In the genomic region with DNA sequence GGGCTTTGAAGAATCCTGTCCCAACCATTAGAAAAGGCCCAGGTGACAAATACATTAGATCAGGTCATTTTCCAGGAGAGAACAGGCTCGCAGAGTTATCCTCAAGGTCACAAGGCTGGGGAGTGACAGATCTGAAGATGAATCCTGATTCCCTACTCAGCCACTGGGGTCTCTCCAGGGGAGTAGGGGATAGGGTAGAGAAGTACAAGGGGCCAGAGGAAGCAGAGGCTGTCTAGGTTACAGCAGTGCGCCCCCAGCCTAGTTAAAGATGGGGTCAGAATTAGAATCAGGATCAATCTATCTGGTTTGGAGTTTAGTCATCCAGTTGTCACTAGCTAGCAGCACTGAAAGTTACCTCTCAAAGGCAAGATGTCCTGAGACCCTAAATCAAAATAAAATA, we compare ENCODE assay signal across 10 mouse cellular contexts. TPM values are rescaled to one million over a fixed set of nuclear protein-coding genes. Genes with fewer than 3 reads are reported as not detected.
DNase-seq lines count a peak whose midpoint lies in the region; ATAC-seq and TF ChIP-seq lines count a peak whose summit lies in the region.
"Had no signal": no experiment of that assay in that cellular context is flagged by ENCODE, and none has a peak within 500 bp of the region (broad histone marks: within the 10 kb centered on the region; RNA-seq: fewer than 3 reads in every experiment).

No protein-coding gene starts in this region.

- H3K36me3 ChIP-seq in liver, embryonic 11.5 days (ENCODE audit: control insufficient read depth, insufficient read depth, low read length), result no peaks in the 10 kb centered on the region
- H3K36me3 ChIP-seq in liver, postnatal 0 days (replicated peaks; ENCODE audit: insufficient read depth, low read length), result no peaks in the 10 kb centered on the region
- H3K36me3 ChIP-seq in forebrain, embryonic 15.5 days, result no peaks in the 10 kb centered on the region
- H3K36me3 ChIP-seq in limb, embryonic 11.5 days (ENCODE audit: control insufficient read depth, insufficient read depth, low read length), result no peaks in the 10 kb centered on the region
- H3K36me3 ChIP-seq in neural tube, embryonic 15.5 days, result no peaks in the 10 kb centered on the region

- H3K4me1 ChIP-seq in liver, embryonic 11.5 days (replicated peaks; ENCODE audit: control insufficient read depth, insufficient read depth, low read length), result peaks cover 3% of the 10 kb centered on the region; the same call in 1 of the 2 replicates
- H3K4me1 ChIP-seq in liver, postnatal 0 days (ENCODE audit: insufficient read depth), result no peaks in the 10 kb centered on the region
- peaks cover 40% of the 10 kb centered on the region for H3K4me1 ChIP-seq in forebrain, embryonic 15.5 days
- peaks cover 3% of the 10 kb centered on the region; the same call in 1 of the 2 replicates for H3K4me1 ChIP-seq in limb, embryonic 11.5 days (ENCODE audit: control insufficient read depth, insufficient read depth, low read length)
- peaks cover 38% of the 10 kb centered on the region for H3K4me1 ChIP-seq in neural tube, embryonic 15.5 days

- peaks cover 49% of the 10 kb centered on the region for H3K27me3 ChIP-seq in liver, embryonic 11.5 days (replicated peaks; ENCODE audit: control insufficient read depth, insufficient read depth, low read length)
- H3K27me3 ChIP-seq in liver, postnatal 0 days (ENCODE audit: insufficient read depth, low read length), result peaks cover 31% of the 10 kb centered on the region
- no peaks in the 10 kb centered on the region for H3K27me3 ChIP-seq in forebrain, embryonic 15.5 days
- peaks cover 25% of the 10 kb centered on the region for H3K27me3 ChIP-seq in limb, embryonic 11.5 days (ENCODE audit: control insufficient read depth, insufficient read depth, low read length)
- no peaks in the 10 kb centered on the region for H3K27me3 ChIP-seq in neural tube, embryonic 15.5 days (replicated peaks)

- H3K9ac ChIP-seq in liver, embryonic 11.5 days (ENCODE audit: low read depth, low read length), result no peak overlapping the region
- H3K9ac ChIP-seq in liver, postnatal 0 days (replicated peaks), result no peak overlapping the region
- peak overlapping the region; percentile 96 for H3K9ac ChIP-seq in forebrain, embryonic 15.5 days (replicated peaks)
- peak overlapping the region; percentile 76 for H3K9ac ChIP-seq in limb, embryonic 11.5 days (ENCODE audit: low read length)
- peak overlapping the region; percentile 85 for H3K9ac ChIP-seq in neural tube, embryonic 15.5 days (replicated peaks)

- TF ChIP-seq EP300 in liver, postnatal 0 days (IDR thresholded peaks at IDR 0.05; ENCODE audit: low read depth), result no peak

- intact Hi-C loops in gastrocnemius, adult 2 months (cut with DNase I), result no loop called here

- DNase-seq in liver, embryonic 11.5 days (ENCODE audit: low spot score), result no peak
- DNase-seq in liver, postnatal 0 days, result no peak
- no peak for DNase-seq in limb, embryonic 11.5 days (ENCODE audit: low spot score)
- DNase-seq in cerebellum, adult 11-12 months, result no peak
- DNase-seq in MN1 (ENCODE audit: low spot score), result no peak
- no peak for DNase-seq in gastrocnemius, adult 2 months

- TF ChIP-seq CTCF in liver, postnatal 0 days (IDR thresholded peaks at IDR 0.05; ENCODE audit: low read depth), result no peak
- TF ChIP-seq CTCF in gastrocnemius, adult 2 months (IDR thresholded peaks at IDR 0.05), result no peak

- no peak for ATAC-seq in liver, embryonic 11.5 days (replicated peaks; ENCODE audit: low FRiP score)
- no peak for ATAC-seq in liver, postnatal 0 days
- ATAC-seq in forebrain, embryonic 15.5 days (replicated peaks), result peak; percentile 63
- no peak for ATAC-seq in limb, embryonic 11.5 days (ENCODE audit: insufficient number of reproducible peaks, low FRiP score, low TSS enrichment, low read depth)
- peak; percentile 29; the same call in 1 of the 2 replicates for ATAC-seq in neural tube, embryonic 15.5 days (ENCODE audit: low FRiP score)

- H3K9me3 ChIP-seq in liver, embryonic 11.5 days (ENCODE audit: control insufficient read depth, low read length), result no peaks in the 10 kb centered on the region
- H3K9me3 ChIP-seq in liver, postnatal 0 days (ENCODE audit: low read length), result no peaks in the 10 kb centered on the region
- no peaks in the 10 kb centered on the region for H3K9me3 ChIP-seq in forebrain, embryonic 15.5 days
- H3K9me3 ChIP-seq in limb, embryonic 11.5 days (ENCODE audit: control insufficient read depth, low read length), result no peaks in the 10 kb centered on the region
- H3K9me3 ChIP-seq in neural tube, embryonic 15.5 days (replicated peaks), result no peaks in the 10 kb centered on the region

- H3K4me3 ChIP-seq in liver, embryonic 11.5 days (ENCODE audit: low read depth, low read length), result peak overlapping the region; percentile 48
- no peak overlapping the region for H3K4me3 ChIP-seq in liver, postnatal 0 days (ENCODE audit: low read depth, low read length)
- H3K4me3 ChIP-seq in forebrain, embryonic 15.5 days, result peak overlapping the region; percentile 80
- peak overlapping the region; percentile 59 for H3K4me3 ChIP-seq in limb, embryonic 11.5 days (ENCODE audit: low read depth, low read length)
- peak overlapping the region; percentile 70 for H3K4me3 ChIP-seq in neural tube, embryonic 15.5 days (replicated peaks)
- H3K4me3 ChIP-seq in gastrocnemius, adult 2 months, result no peak overlapping the region

- H3K4me2 ChIP-seq in liver, embryonic 11.5 days, result peak overlapping the region; percentile 77
- no peak overlapping the region for H3K4me2 ChIP-seq in liver, postnatal 0 days (ENCODE audit: low read depth, low read length)
- H3K4me2 ChIP-seq in forebrain, embryonic 15.5 days (replicated peaks), result peak overlapping the region; percentile 61
- peak overlapping the region; percentile 97; the same call in 1 of the 2 replicates for H3K4me2 ChIP-seq in limb, embryonic 11.5 days (ENCODE audit: low read depth, severe bottlenecking)
- H3K4me2 ChIP-seq in neural tube, embryonic 15.5 days, result peak overlapping the region; percentile 64

- no peak overlapping the region for H3K27ac ChIP-seq in liver, embryonic 11.5 days (ENCODE audit: low read depth, low read length)
- H3K27ac ChIP-seq in liver, postnatal 0 days (ENCODE audit: low read depth), result no peak overlapping the region
- peak overlapping the region; percentile 98 for H3K27ac ChIP-seq in forebrain, embryonic 15.5 days (replicated peaks)
- no peak overlapping the region for H3K27ac ChIP-seq in limb, embryonic 11.5 days (replicated peaks; ENCODE audit: low read depth, low read length)
- H3K27ac ChIP-seq in neural tube, embryonic 15.5 days (replicated peaks), result peak overlapping the region; percentile 92
- no peak overlapping the region for H3K27ac ChIP-seq in gastrocnemius, adult 2 months

- WGBS in liver, embryonic 11.5 days, result 54% methylated on average over 2 of the region's 2 CpGs
- WGBS in liver, postnatal 0 days (ENCODE audit: insufficient replicate concordance), result 64% methylated on average over 2 of the region's 2 CpGs
- WGBS in forebrain, embryonic 15.5 days, result 56% methylated on average over 2 of the region's 2 CpGs
- WGBS in limb, embryonic 11.5 days, result 61% methylated on average over 2 of the region's 2 CpGs
- WGBS in neural tube, embryonic 15.5 days, result 54% methylated on average over 2 of the region's 2 CpGs

RNA-seq across cellular contexts. Expression of a gene that starts 0.3 kb away (rescaled TPM):
- polyA plus RNA-seq in liver, embryonic 11.5 days (2014; fragmentation: Nextera tagmentation; extraction: Ambion mirVana), result 66.5 and 73.2 TPM in 2 replicates
- 22.0 and 28.1 TPM in 2 replicates for polyA plus RNA-seq in liver, postnatal 0 days (2015; fragmentation: Nextera tagmentation; extraction: Ambion mirVana)
- polyA plus RNA-seq in forebrain, embryonic 15.5 days (2015; fragmentation: Nextera tagmentation; extraction: Ambion mirVana), result 224 and 230 TPM in 2 replicates
- polyA plus RNA-seq in limb, embryonic 11.5 days (2014; fragmentation: Nextera tagmentation; extraction: Ambion mirVana), result 5.9 and 6.4 TPM in 2 replicates
- 107 and 130 TPM in 2 replicates for polyA plus RNA-seq in neural tube, embryonic 15.5 days (2015; fragmentation: Nextera tagmentation; extraction: Ambion mirVana)
- total RNA-seq in gastrocnemius, adult 2 months (2021), result under 1 TPM in 1 of 2 experiments, not detected in 1; 0.11 TPM

RNA-seq across cellular contexts. Expression of a gene that starts 12.2 kb away (rescaled TPM):
- not detected in 2 replicates for polyA plus RNA-seq in liver, embryonic 11.5 days (2014; fragmentation: Nextera tagmentation; extraction: Ambion mirVana)
- not detected in 2 replicates for polyA plus RNA-seq in liver, postnatal 0 days (2015; fragmentation: Nextera tagmentation; extraction: Ambion mirVana)
- polyA plus RNA-seq in forebrain, embryonic 15.5 days (2015; fragmentation: Nextera tagmentation; extraction: Ambion mirVana), result not detected in 2 replicates
- polyA plus RNA-seq in limb, embryonic 11.5 days (2014; fragmentation: Nextera tagmentation; extraction: Ambion mirVana), result not detected in 2 replicates
- polyA plus RNA-seq in neural tube, embryonic 15.5 days (2015; fragmentation: Nextera tagmentation; extraction: Ambion mirVana), result not detected in 2 replicates
- not detected for total RNA-seq in gastrocnemius, adult 2 months (2021)
- total RNA-seq: layer of hippocampus, postnatal 25 days had no signal
- polyA plus RNA-seq: frontal cortex, adult 2 months had no signal

Comparison
In these comparisons a context has a peak if more than half of its experiments do, and no peak if none do; other contexts are left out.
1. H3K4me3 ChIP-seq: peak in liver, embryonic 11.5 days (single experiment), forebrain, embryonic 15.5 days (single experiment), limb, embryonic 11.5 days (single experiment) and neural tube, embryonic 15.5 days (single experiment); none in liver, postnatal 0 days (single experiment) and gastrocnemius, adult 2 months (single experiment).
2. ATAC-seq: peak in forebrain, embryonic 15.5 days (single experiment) and neural tube, embryonic 15.5 days (single experiment); none in liver, embryonic 11.5 days (single experiment), liver, postnatal 0 days (single experiment) and limb, embryonic 11.5 days (single experiment).
3. H3K27ac ChIP-seq: peak in forebrain, embryonic 15.5 days (single experiment) and neural tube, embryonic 15.5 days (single experiment); none in liver, embryonic 11.5 days (single experiment), liver, postnatal 0 days (single experiment), limb, embryonic 11.5 days (single experiment) and gastrocnemius, adult 2 months (single experiment).
4. H3K9ac ChIP-seq: peak in forebrain, embryonic 15.5 days (single experiment), limb, embryonic 11.5 days (single experiment) and neural tube, embryonic 15.5 days (single experiment); none in liver, embryonic 11.5 days (single experiment) and liver, postnatal 0 days (single experiment).